Mouse (Mus musculus) embryonic facial prominence, embryonic 14.5 days (tissue): ENCODE results near the gene Prkaca. TPM values are rescaled to one million over a fixed set of nuclear protein-coding genes. Genes with fewer than 3 reads are reported as not detected.

Source experiments
- ATAC-seq: fragments of 200-750 bp; cut with Nextera tagmentation; 2 replicates; pipeline ENCODE4 v1.8.0; 2017; ENCODE audit warnings: low read depth, moderate number of reproducible peaks, moderate TSS enrichment
- DNase-seq: peaks from one replicate; pipeline ENCODE4 v3.0.0-alpha.2; 2015; ENCODE audit warnings: low spot score
- H3K27ac ChIP-seq: fragments of 300-500 bp; sonication (generic); replicated peaks from 2 replicates; pipeline ENCODE4 v1.5.1; 2014; ENCODE audit warnings: low read depth, mild to moderate bottlenecking, low read length, moderate library complexity
- H3K27me3 ChIP-seq: fragments of 300-500 bp; sonication (generic); replicated peaks from 2 replicates; pipeline ENCODE4 v1.6.1; 2014; ENCODE audit warnings: low read length; ENCODE audit not compliant: control insufficient read depth, insufficient read depth
- H3K36me3 ChIP-seq: fragments of 300-500 bp; sonication (generic); 2 replicates; pipeline ENCODE4 v1.6.1; 2014; ENCODE audit warnings: low read length, mixed read lengths; ENCODE audit not compliant: control insufficient read depth, insufficient read depth
- H3K4me1 ChIP-seq: fragments of 300-500 bp; sonication (generic); 2 replicates; pipeline ENCODE4 v1.6.1; 2014; ENCODE audit warnings: antibody characterized with exemption, low read length; ENCODE audit not compliant: control insufficient read depth, insufficient read depth
- H3K4me2 ChIP-seq: fragments of 300-500 bp; sonication (generic); 2 replicates; pipeline ENCODE4 v1.6.1; 2014; ENCODE audit warnings: low read depth, mild to moderate bottlenecking, low read length, moderate library complexity, mixed read lengths
- H3K4me3 ChIP-seq: fragments of 300-500 bp; sonication (generic); 2 replicates; pipeline ENCODE4 v1.5.1; 2014; ENCODE audit warnings: low read depth, mild to moderate bottlenecking, low read length
- H3K9ac ChIP-seq: fragments of 300-500 bp; sonication (generic); 2 replicates; pipeline ENCODE4 v1.6.1; 2014; ENCODE audit warnings: low read depth, mild to moderate bottlenecking, low read length, moderate library complexity, mixed read lengths
- H3K9me3 ChIP-seq: fragments of 300-500 bp; sonication (generic); 2 replicates; pipeline ENCODE4 v1.6.1; 2016; ENCODE audit warnings: low read length; ENCODE audit not compliant: control insufficient read depth
- WGBS: fragments of 180-500 bp; shearing (Covaris S2); extraction: QIAGEN DNeasy Blood & Tissue Kit; methylation state at CpG from one replicate; pipeline ENCODE4 v1.1.7; 2014; 5-methylcytosine and 5-hydroxymethylcytosine counted together
- polyA plus RNA-seq: library from polyadenylated mRNA; unstranded; fragments of >200 nt; fragmentation: Nextera tagmentation; extraction: Ambion mirVana; gene quantifications from 2 replicates; pipeline ENCODE4 v1.2.1, GENCODE M21; 2014

The Prkaca gene
- polyA plus RNA-seq, 1 experiment from 2014 or later, result 247 TPM

DNA sequence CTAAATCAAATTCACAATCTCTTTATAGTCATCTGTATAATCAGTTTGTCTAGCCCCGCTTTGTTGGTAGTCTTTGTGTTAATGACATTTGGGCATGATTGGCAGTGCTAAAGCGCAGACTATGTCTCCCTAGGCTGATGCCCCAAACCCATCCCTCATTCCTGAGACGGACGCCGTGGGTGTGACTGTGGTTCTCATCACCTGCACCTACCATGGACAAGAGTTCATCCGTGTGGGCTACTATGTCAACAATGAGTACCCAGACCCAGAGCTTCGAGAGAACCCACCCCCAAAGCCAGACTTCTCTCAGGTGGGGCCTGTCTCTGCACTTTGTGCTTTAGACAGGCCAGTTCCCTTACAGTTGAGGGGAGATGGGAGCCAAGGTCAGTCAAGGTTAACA, 5.1 kb upstream of the Prkaca start:
- H3K27ac ChIP-seq, result no peak overlapping the region
- no peaks in the 10 kb centered on the region for H3K9me3 ChIP-seq
- 96% methylated on average over 7 of the region's 7 CpGs for WGBS
- no peak overlapping the region for H3K4me2 ChIP-seq
- H3K9ac ChIP-seq, result no peak overlapping the region
- no peaks in the 10 kb centered on the region for H3K27me3 ChIP-seq
- no peak overlapping the region for H3K4me3 ChIP-seq
- no peak for ATAC-seq
- H3K4me1 ChIP-seq, result peaks cover 3% of the 10 kb centered on the region; the same call in 1 of the 2 replicates
- DNase-seq, result no peak
- peaks cover 31% of the 10 kb centered on the region for H3K36me3 ChIP-seq

DNA sequence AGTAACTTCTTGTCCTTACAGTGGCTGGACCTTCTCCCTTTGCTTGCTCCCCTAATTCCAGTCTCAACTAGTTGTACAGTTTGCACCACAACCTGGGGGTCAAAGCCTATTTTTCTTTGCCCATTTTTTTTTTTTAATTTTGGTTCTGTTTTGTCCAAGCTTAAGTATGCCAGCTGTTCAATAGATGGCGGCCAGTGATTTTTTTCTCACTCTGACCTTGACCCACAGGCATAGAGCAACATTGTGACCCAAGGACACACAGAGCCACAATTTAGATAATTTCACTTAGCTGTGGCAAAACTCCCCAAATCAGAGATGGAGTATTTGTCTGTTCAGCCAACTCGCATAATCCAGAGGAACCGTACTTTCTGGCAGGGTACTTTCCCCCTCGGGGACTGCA, 1.7 kb upstream of the Prkaca start:
- peaks cover 26% of the 10 kb centered on the region for H3K36me3 ChIP-seq
- H3K9me3 ChIP-seq, result no peaks in the 10 kb centered on the region
- no peaks in the 10 kb centered on the region for H3K27me3 ChIP-seq
- H3K4me3 ChIP-seq, result no peak overlapping the region
- H3K27ac ChIP-seq, result no peak overlapping the region
- peaks cover 10% of the 10 kb centered on the region for H3K4me1 ChIP-seq
- no peak overlapping the region for H3K4me2 ChIP-seq
- 88% methylated on average over 4 of the region's 4 CpGs for WGBS
- no peak for ATAC-seq
- no peak overlapping the region for H3K9ac ChIP-seq
- no peak for DNase-seq

DNA sequence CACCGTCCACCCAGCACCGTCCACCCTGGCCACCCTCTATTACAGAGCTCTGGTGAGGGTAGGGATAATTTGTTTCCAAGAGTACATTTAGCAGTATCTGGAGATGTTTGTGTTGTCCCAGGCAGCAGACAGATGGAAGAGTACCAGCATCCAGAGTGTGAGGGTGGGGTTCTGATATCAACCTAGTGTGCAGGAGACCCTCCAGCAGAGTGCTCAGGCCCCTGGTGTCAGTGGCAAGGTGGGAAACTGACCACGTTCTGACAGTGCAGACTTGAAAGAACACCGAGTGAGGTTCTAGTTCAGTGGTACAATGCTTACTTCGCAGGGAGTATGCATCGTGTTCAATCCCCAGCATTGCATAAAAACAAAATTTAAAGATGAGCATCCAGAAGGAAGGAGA, 1.1 kb upstream of the Prkaca start:
- DNase-seq (no peak), ATAC-seq (no peak)
- Histone ChIP-seq H3K27ac (peak overlapping the region; percentile 65; the same call in 1 of the 2 replicates), H3K27me3 (no peaks in the 10 kb centered on the region), H3K9ac (peak overlapping the region; percentile 79), H3K9me3 (no peaks in the 10 kb centered on the region), H3K36me3 (peaks cover 26% of the 10 kb centered on the region), H3K4me3 (peak overlapping the region; percentile 93), H3K4me2 (peak overlapping the region; percentile 88), H3K4me1 (peaks cover 10% of the 10 kb centered on the region)
- 68% methylated on average over 6 of the region's 6 CpGs for WGBS

DNA sequence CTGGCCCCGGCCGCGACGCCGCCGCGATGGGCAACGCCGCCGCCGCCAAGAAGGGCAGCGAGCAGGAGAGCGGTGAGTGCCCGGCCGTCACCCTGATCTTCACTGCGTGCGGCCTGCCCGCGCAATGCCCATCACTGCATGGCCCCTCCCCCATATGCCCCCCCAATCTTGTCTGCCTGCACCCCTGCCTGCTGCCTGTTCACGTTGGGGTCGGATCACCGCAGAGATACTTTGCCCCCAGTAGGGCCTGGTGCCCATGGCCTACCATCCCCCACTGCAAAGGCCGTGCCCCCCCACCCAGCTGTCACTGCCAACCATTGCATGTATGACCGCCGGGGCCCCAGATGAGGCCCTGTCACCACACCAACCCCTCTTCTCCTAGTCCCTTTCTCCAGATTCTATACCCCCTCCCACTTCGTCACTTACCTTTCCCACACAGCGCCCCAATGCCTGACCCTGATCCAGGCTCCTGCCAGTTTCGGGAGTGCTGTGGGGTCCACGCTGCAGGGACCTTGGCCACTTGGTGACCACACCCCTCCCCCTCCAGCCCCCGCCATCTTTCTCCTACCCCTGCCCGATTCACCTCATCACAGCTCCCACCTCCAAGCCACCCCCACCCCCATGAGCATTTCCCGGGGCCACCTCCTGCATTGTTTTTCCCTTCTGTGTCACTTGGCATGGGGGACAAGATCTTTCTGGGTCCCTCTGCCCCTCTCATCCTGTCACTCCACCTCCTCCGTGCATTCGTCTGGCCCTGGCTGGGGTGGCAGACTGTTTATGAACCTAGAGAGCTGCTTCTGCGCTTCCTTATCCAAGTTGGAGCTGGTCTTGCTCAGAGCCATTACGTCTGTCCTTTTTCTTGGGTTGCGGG, 603 bp downstream of the Prkaca start:
- H3K4me2 ChIP-seq, result peak overlapping the region; percentile 97
- peak overlapping the region; percentile 93 for H3K4me3 ChIP-seq
- peak overlapping the region; percentile 61 for H3K27ac ChIP-seq
- peak overlapping the region; percentile 86 for H3K9ac ChIP-seq
- 4% methylated on average over 30 of the region's 37 CpGs for WGBS
- no peaks in the 10 kb centered on the region for H3K9me3 ChIP-seq
- peaks cover 16% of the 10 kb centered on the region for H3K36me3 ChIP-seq
- DNase-seq, result peak; percentile 8
- no peaks in the 10 kb centered on the region for H3K27me3 ChIP-seq
- H3K4me1 ChIP-seq, result peaks cover 16% of the 10 kb centered on the region
- peak; percentile 10; the same call in 1 of the 2 replicates for ATAC-seq

DNA sequence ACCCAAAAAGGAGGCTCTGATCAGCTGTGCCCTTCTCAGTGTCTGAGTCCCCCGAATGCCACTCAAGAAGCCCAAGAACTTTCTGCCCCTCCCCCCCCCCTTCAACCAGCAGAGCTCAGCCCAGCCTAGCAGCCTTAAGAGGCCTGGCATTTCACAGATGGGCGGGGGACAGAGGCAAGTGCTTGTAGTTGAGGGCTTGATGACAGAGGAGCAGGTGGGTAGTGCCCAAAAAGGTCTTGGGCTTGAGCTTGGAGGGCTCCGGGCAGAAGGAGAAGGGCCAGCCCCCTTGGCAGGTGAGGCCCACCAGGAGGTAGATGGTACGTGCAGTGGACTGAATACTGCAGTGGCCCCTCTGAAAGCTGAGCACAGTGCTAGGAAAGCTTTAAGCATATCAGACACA, 1.7 kb downstream of the Prkaca start:
- WGBS, result 78% methylated on average over 4 of the region's 4 CpGs
- no peaks in the 10 kb centered on the region for H3K27me3 ChIP-seq

DNA sequence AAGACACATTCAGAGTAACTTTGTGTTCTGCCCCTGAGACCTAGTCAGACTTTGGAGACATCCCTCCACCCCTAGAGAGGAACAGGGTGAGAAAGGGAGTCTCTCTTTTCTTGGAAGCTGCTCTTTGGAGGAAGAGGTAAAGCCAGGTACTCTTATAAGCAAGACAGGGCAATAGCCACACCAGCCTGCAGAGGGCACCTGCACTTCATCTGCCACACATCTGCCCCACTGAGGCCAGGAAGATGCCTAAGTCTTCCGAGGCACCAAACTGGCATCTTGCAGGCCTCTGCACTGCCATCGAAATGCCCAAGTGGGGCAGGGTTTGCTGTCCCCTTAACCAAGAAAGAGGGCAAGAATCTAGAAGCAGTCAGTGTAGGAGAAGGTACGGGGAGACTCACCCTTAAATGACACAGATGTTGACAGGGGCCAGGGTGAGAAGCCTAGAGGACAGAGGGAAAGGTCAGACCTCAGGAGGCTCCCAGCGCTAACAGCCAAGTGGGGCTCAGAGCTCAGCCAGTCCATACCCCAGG, 3.4 kb downstream of the Prkaca start:
- ATAC-seq (no peak), DNase-seq (no peak)
- no peaks in the 10 kb centered on the region for H3K27me3 ChIP-seq
- H3K36me3 ChIP-seq, result peaks cover 6% of the 10 kb centered on the region
- peaks cover 16% of the 10 kb centered on the region for H3K4me1 ChIP-seq
- WGBS, result 83% methylated on average over 4 of the region's 4 CpGs
- H3K9ac ChIP-seq, result no peak overlapping the region
- H3K4me2 ChIP-seq, result no peak overlapping the region
- H3K4me3 ChIP-seq, result no peak overlapping the region
- no peaks in the 10 kb centered on the region for H3K9me3 ChIP-seq
- H3K27ac ChIP-seq, result no peak overlapping the region

More for the DNA sequence above, 1.7 kb downstream of the Prkaca start:
- Histone ChIP-seq H3K4me3 (no peak overlapping the region), H3K4me1 (peaks cover 16% of the 10 kb centered on the region), H3K27ac (no peak overlapping the region), H3K36me3 (peaks cover 5% of the 10 kb centered on the region), H3K9ac (peak overlapping the region; percentile 86; the same call in 1 of the 2 replicates), H3K9me3 (no peaks in the 10 kb centered on the region), H3K4me2 (peak overlapping the region; percentile 97)
- ATAC-seq (no peak), DNase-seq (no peak)

DNA sequence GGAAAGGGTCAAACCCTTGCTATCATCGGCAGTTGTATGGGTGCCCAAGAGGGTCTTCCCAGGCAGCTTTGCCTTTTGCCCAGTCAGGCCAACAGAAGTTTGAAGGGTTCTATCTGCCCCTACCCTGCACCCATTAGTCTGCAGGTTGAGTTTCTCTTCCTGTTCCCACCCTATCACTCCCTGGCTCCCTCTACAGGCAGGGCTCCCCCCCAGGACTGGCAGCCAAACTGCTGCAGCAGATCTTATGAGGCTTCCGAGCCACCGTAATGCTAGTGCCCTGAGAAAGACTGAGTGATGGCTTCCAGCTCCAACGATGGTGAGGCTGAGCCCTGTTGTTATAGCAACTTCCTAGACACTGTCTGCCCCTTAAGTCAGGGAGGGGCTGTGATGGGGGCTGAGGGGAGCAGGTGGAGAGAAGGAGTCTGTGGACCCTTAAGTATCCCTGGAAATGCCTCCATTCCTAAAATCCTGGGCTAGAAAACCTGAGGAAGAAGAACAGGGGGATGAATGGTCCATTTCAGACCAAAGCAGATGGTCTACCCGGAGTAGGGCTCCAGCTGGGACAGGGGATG, 4.1 kb downstream of the Prkaca start:
- Histone ChIP-seq H3K27me3 (no peaks in the 10 kb centered on the region), H3K4me2 (no peak overlapping the region), H3K36me3 (peaks cover 13% of the 10 kb centered on the region), H3K27ac (no peak overlapping the region), H3K4me1 (peaks cover 15% of the 10 kb centered on the region), H3K9ac (no peak overlapping the region), H3K9me3 (no peaks in the 10 kb centered on the region), H3K4me3 (no peak overlapping the region)
- DNase-seq, result no peak
- no peak for ATAC-seq
- WGBS, result 82% methylated on average over 5 of the region's 5 CpGs

DNA sequence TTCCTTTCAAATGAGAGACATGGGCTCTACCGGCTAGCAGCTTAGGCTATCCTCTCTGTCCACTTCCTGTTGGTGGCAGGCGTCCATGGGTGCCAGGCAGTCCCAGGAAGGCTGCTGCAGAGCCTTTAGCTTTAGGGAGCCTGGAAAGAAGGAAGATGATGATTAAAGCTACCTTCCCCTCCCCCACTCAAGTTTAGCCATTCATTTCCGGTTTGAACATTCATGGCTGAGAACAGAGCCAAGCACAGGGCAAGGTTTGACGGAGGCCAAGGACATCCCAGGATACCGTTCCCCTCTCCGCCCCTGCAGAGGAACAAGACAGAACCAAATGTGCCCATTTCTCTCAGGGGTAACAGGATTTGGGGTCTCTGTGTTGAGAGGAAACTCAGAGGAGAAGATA, 4.9 kb downstream of the Prkaca start:
- DNase-seq, result no peak
- no peak overlapping the region for H3K27ac ChIP-seq
- no peak overlapping the region for H3K4me2 ChIP-seq

More for the DNA sequence above, 4.9 kb downstream of the Prkaca start:
- Histone ChIP-seq H3K36me3 (peaks cover 21% of the 10 kb centered on the region), H3K4me1 (peaks cover 13% of the 10 kb centered on the region), H3K9me3 (no peaks in the 10 kb centered on the region), H3K27me3 (no peaks in the 10 kb centered on the region), H3K9ac (no peak overlapping the region), H3K4me3 (no peak overlapping the region)
- 50% methylated on average over 6 of the region's 6 CpGs for WGBS
- ATAC-seq, result no peak
